Mouse (Mus musculus): ENCODE results near the gene Satb1. TPM values are rescaled to one million over a fixed set of nuclear protein-coding genes. Genes with fewer than 3 reads are reported as not detected.

Satb1 gene
- polyA plus RNA-seq, 1 experiment: 2.5 TPM

- TF ChIP-seq CTCF (IDR thresholded peaks at IDR 0.05; ENCODE audit: extremely low read depth, insufficient read length, insufficient replicate concordance, low read depth, low read length): no peak
- no peak for TF ChIP-seq POLR2A (IDR thresholded peaks at IDR 0.05; ENCODE audit: low read depth, low read length)
- no peaks in the 10 kb centered on the region for H3K36me3 ChIP-seq (ENCODE audit: control insufficient read depth, insufficient read depth, low read length)
- H3K4me3 ChIP-seq (ENCODE audit: low read depth, low read length): no peak overlapping the region
- no peaks in the 10 kb centered on the region for H3K4me1 ChIP-seq (ENCODE audit: control insufficient read depth, insufficient read depth, insufficient read length, low read length)
- no peak overlapping the region for H3K27ac ChIP-seq (ENCODE audit: insufficient read depth, low read depth, low read length)
- WGBS: 92% methylated on average over 2 of the region's 2 CpGs
- no peaks in the 10 kb centered on the region for H3K27me3 ChIP-seq (ENCODE audit: control insufficient read depth, insufficient read depth, low read length)
These were observed 108.6 kb downstream of the Satb1 start for GRCm38 (mm10) chr17:51724486-51724885.

- 70% methylated on average over 6 of the region's 6 CpGs for WGBS
These were observed 137.4 kb downstream of the Satb1 start for GRCm38 (mm10) chr17:51695711-51696110.

GRCm38 (mm10) chr17:51695271-51695670, 137.8 kb downstream of the Satb1 start:
- no peak for TF ChIP-seq CTCF (IDR thresholded peaks at IDR 0.05; ENCODE audit: extremely low read depth, insufficient read length, insufficient replicate concordance, low read depth, low read length)
- TF ChIP-seq POLR2A (IDR thresholded peaks at IDR 0.05; ENCODE audit: low read depth, low read length): no peak
- Histone ChIP-seq H3K27me3 (ENCODE audit: control insufficient read depth, insufficient read depth, low read length) (no peaks in the 10 kb centered on the region), H3K4me3 (ENCODE audit: low read depth, low read length) (no peak overlapping the region), H3K4me1 (ENCODE audit: control insufficient read depth, insufficient read depth, insufficient read length, low read length) (no peaks in the 10 kb centered on the region), H3K27ac (ENCODE audit: insufficient read depth, low read depth, low read length) (no peak overlapping the region), H3K36me3 (ENCODE audit: control insufficient read depth, insufficient read depth, low read length) (no peaks in the 10 kb centered on the region)
- WGBS: 88% methylated on average over 2 of the region's 2 CpGs

More at GRCm38 (mm10) chr17:51695711-51696110, 137.4 kb downstream of the Satb1 start:
- Histone ChIP-seq H3K27me3 (ENCODE audit: control insufficient read depth, insufficient read depth, low read length) (no peaks in the 10 kb centered on the region), H3K27ac (ENCODE audit: insufficient read depth, low read depth, low read length) (no peak overlapping the region), H3K4me1 (ENCODE audit: control insufficient read depth, insufficient read depth, insufficient read length, low read length) (no peaks in the 10 kb centered on the region), H3K4me3 (ENCODE audit: low read depth, low read length) (no peak overlapping the region), H3K36me3 (ENCODE audit: control insufficient read depth, insufficient read depth, low read length) (no peaks in the 10 kb centered on the region)
- TF ChIP-seq POLR2A (IDR thresholded peaks at IDR 0.05; ENCODE audit: low read depth, low read length) (no peak), CTCF (IDR thresholded peaks at IDR 0.05; ENCODE audit: extremely low read depth, insufficient read length, insufficient replicate concordance, low read depth, low read length) (no peak)

- TF ChIP-seq CTCF (IDR thresholded peaks at IDR 0.05; ENCODE audit: extremely low read depth, insufficient read length, insufficient replicate concordance, low read depth, low read length) (no peak), POLR2A (IDR thresholded peaks at IDR 0.05; ENCODE audit: low read depth, low read length) (no peak)
- Histone ChIP-seq H3K27me3 (ENCODE audit: control insufficient read depth, insufficient read depth, low read length) (no peaks in the 10 kb centered on the region), H3K27ac (ENCODE audit: insufficient read depth, low read depth, low read length) (no peak overlapping the region), H3K4me1 (ENCODE audit: control insufficient read depth, insufficient read depth, insufficient read length, low read length) (no peaks in the 10 kb centered on the region), H3K4me3 (ENCODE audit: low read depth, low read length) (no peak overlapping the region), H3K36me3 (ENCODE audit: control insufficient read depth, insufficient read depth, low read length) (no peaks in the 10 kb centered on the region)
- 81% methylated on average over 2 of the region's 2 CpGs for WGBS
These were observed 142.6 kb downstream of the Satb1 start for GRCm38 (mm10) chr17:51690526-51690925.

DNA sequence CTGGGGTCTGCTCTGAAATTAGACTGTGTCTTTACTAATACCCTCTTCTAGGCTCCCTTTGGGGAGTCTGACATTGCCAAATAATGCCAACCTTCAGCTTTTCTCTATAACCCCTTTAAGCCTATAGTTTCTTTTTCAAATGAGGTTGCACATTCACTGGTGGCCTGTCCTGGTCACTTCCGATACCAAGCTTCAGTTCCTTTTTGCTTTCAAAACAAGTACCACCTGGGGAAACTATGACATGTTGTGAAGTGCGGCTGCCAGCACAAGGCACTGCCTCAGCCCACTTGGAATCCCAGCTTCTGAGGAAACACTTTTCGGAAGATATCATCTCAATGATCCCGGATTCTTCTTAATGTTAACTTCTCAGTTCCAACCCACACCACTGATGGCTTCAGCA, 145.9 kb downstream of the Satb1 start:
- Histone ChIP-seq H3K27ac (ENCODE audit: insufficient read depth, low read depth, low read length) (no peak overlapping the region), H3K36me3 (ENCODE audit: control insufficient read depth, insufficient read depth, low read length) (no peaks in the 10 kb centered on the region), H3K27me3 (ENCODE audit: control insufficient read depth, insufficient read depth, low read length) (no peaks in the 10 kb centered on the region), H3K4me1 (ENCODE audit: control insufficient read depth, insufficient read depth, insufficient read length, low read length) (no peaks in the 10 kb centered on the region), H3K4me3 (ENCODE audit: low read depth, low read length) (no peak overlapping the region)
- WGBS: 92% methylated on average over 4 of the region's 4 CpGs
- TF ChIP-seq POLR2A (IDR thresholded peaks at IDR 0.05; ENCODE audit: low read depth, low read length) (no peak), CTCF (IDR thresholded peaks at IDR 0.05; ENCODE audit: extremely low read depth, insufficient read length, insufficient replicate concordance, low read depth, low read length) (no peak)

All from small intestine, adult 2 months (tissue).